Mouse (Mus musculus) embryo, embryonic 10 days (tissue): ENCODE data around the gene Stam.
"Not testable (repeated sequence)": the region's sequence is repeated elsewhere in the genome, so short reads cannot be mapped to it uniquely, and the experiment has no call there.

Source experiments
- DNase-seq: peaks from one replicate; pipeline ENCODE4 v3.0.0-alpha.2; 2015; ENCODE audit warnings: low spot score

Stam gene

GRCm38 (mm10) chr2:14192046-14192445, 118.1 kb downstream of the Stam start:
- no peak for DNase-seq

DNA sequence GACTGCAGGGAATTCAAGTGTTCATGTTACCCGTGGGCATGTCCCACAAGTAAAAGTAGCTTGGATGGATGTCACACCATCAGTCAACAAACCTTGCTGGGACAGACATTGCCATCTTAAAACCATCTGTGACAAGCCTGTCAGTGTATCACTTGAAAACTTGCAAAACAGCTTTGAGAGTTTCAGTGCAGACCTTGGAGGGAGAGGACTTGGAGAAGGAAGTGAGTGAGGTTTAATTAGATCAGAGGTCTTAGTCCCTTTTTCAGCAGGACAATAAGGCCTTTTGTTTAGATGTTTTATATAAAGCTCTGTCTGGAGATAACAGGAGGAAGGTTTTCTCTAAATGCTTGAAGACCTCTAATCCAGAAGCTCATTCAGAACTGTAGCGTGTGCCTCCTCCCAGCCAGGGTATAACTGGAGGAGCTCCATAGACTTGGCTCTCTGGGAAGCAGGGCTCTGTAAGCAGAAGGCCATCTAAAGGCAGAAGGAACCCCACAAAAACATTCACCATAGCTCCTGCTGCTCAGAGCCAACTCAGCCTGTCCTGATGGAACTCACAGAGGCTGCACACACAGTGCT, 124.5 kb downstream of the Stam start:
- DNase-seq = not testable (repeated sequence)
